Mouse (Mus musculus) embryo, embryonic 9.5 days (tissue): ENCODE data around the gene Krtap3-2.
"Not testable (repeated sequence)": the region's sequence is repeated elsewhere in the genome, so short reads cannot be mapped to it uniquely, and the experiment has no call there.

ENCODE experiments used
- DNase-seq: peaks from one replicate; pipeline ENCODE4 v3.0.0-alpha.2; 2017; ENCODE audit errors: extremely low spot score

Krtap3-2 gene

GRCm38 (mm10) chr11:99556753-99557152 is at the start of gene Krtap3-2:
Krtap3-2 (minus strand) TSS chr11:99556853.
- DNase-seq, result no peak

- not testable (repeated sequence) for DNase-seq
Measured at GRCm38 (mm10) chr11:99603208-99603607, 46.6 kb upstream of the Krtap3-2 start, which contains the start of gene Gm11938. Gm11938 (minus strand) TSS chr11:99603308.

GRCm38 (mm10) chr11:99597742-99598141 is 41.1 kb upstream of the Krtap3-2 start, which contains the start of gene Krtap9-3:
Krtap9-3 (minus strand) TSS chr11:99598105.
- not testable (repeated sequence) for DNase-seq

- no peak for DNase-seq
Measured at GRCm38 (mm10) chr11:99590981-99591380, 34.3 kb upstream of the Krtap3-2 start, which contains the start of gene Krtap1-3. Krtap1-3 (minus strand) TSS chr11:99591339.

- no peak for DNase-seq
Measured at GRCm38 (mm10) chr11:99585096-99585495, 28.4 kb upstream of the Krtap3-2 start.

- no peak for DNase-seq
Measured at GRCm38 (mm10) chr11:99583245-99583704, 26.6 kb upstream of the Krtap3-2 start, which contains the start of gene Krtap1-4. Krtap1-4 (minus strand) TSS chr11:99583654.

- DNase-seq, result no peak
Measured at GRCm38 (mm10) chr11:99581564-99581963, 24.9 kb upstream of the Krtap3-2 start.

- DNase-seq, result no peak
Measured at GRCm38 (mm10) chr11:99581051-99581450, 24.4 kb upstream of the Krtap3-2 start.

- no peak for DNase-seq
Measured at GRCm38 (mm10) chr11:99580636-99581035, 24.0 kb upstream of the Krtap3-2 start, which contains the start of gene Krtap1-5. Krtap1-5 (minus strand) TSS chr11:99581016.

GRCm38 (mm10) chr11:99574106-99574505 is 17.5 kb upstream of the Krtap3-2 start:
- peak; percentile 82 for DNase-seq

GRCm38 (mm10) chr11:99573164-99573563 is 16.5 kb upstream of the Krtap3-2 start:
- no peak for DNase-seq

- no peak for DNase-seq
Measured at GRCm38 (mm10) chr11:99566530-99566929, 9.9 kb upstream of the Krtap3-2 start, which contains the start of gene Krtap3-1. Krtap3-1 (minus strand) TSS chr11:99566630.

GRCm38 (mm10) chr11:99562580-99562979 is 5.9 kb upstream of the Krtap3-2 start:
- DNase-seq, result no peak

- no peak for DNase-seq
Measured at GRCm38 (mm10) chr11:99559366-99559765, 2.7 kb upstream of the Krtap3-2 start, which contains the start of gene Gm11939. Gm11939 (minus strand) TSS chr11:99559466.

GRCm38 (mm10) chr11:99557976-99558745 is 1.5 kb upstream of the Krtap3-2 start:
- no peak for DNase-seq

GRCm38 (mm10) chr11:99556195-99556594 is 458 bp downstream of the Krtap3-2 start:
- DNase-seq, result no peak

- DNase-seq, result no peak
Measured at GRCm38 (mm10) chr11:99550765-99551164, 5.9 kb downstream of the Krtap3-2 start, which contains the start of gene Krtap3-3. Krtap3-3 (minus strand) TSS chr11:99550865.

GRCm38 (mm10) chr11:99547892-99548291 is 8.8 kb downstream of the Krtap3-2 start:
- DNase-seq, result no peak

GRCm38 (mm10) chr11:99539721-99540120 is 16.9 kb downstream of the Krtap3-2 start:
- DNase-seq, result no peak

- no peak for DNase-seq
Measured at GRCm38 (mm10) chr11:99521288-99521860, 35.3 kb downstream of the Krtap3-2 start, which contains the start of gene Krt39. Krt39 (minus strand) TSS chr11:99521338.

- no peak for DNase-seq
Measured at GRCm38 (mm10) chr11:99514098-99514497, 42.6 kb downstream of the Krtap3-2 start.
